Mouse (Mus musculus): Measurements from ENCODE around the gene Vat1l.

- TF ChIP-seq CTCF (IDR thresholded peaks at IDR 0.05; ENCODE audit: insufficient read depth, low read length), result no peak
- no peak for TF ChIP-seq POLR2A (IDR thresholded peaks at IDR 0.05; ENCODE audit: borderline replicate concordance, extremely low read depth, low read depth, low read length)
These were observed 213.5 kb downstream of the Vat1l start for GRCm38 (mm10) chr8:114418904-114419303.

Data from lung, adult 2 months (tissue).